Mouse (Mus musculus) stomach, embryonic 16.5 days (tissue): ENCODE measurements at regions not wholly inside any gene's neighbourhood (a gene's known extent, or its start where the extent isn't known, plus 50 kb on each side); places are given as distances from the start of the nearest gene placed in this dataset.

Experiments
- ATAC-seq: fragments of 200-750 bp; cut with Nextera tagmentation; 2 replicates; pipeline ENCODE4 v1.8.0; 2017; ENCODE audit warnings: moderate number of reproducible peaks, moderate TSS enrichment; ENCODE audit not compliant: insufficient read depth, low FRiP score
- H3K27ac ChIP-seq: fragments of 300-500 bp; sonication (generic); 2 replicates; pipeline ENCODE4 v1.5.1; 2014; ENCODE audit warnings: low read length
- H3K27me3 ChIP-seq: fragments of 300-500 bp; sonication (generic); 2 replicates; pipeline ENCODE4 v1.6.1; 2014; ENCODE audit warnings: low read length, control low read depth, mixed read lengths; ENCODE audit not compliant: control insufficient read depth, insufficient read depth
- H3K36me3 ChIP-seq: fragments of 300-500 bp; sonication (generic); 2 replicates; pipeline ENCODE4 v1.6.1; 2014; ENCODE audit warnings: low read length; ENCODE audit not compliant: control insufficient read depth, insufficient read depth
- H3K4me1 ChIP-seq: fragments of 300-500 bp; sonication (generic); 2 replicates; pipeline ENCODE4 v1.6.1; 2014; ENCODE audit warnings: low read length, control low read depth, mixed read lengths; ENCODE audit not compliant: control insufficient read depth, insufficient read depth
- H3K4me2 ChIP-seq: fragments of 300-500 bp; sonication (generic); 2 replicates; pipeline ENCODE4 v1.6.1; 2014; ENCODE audit warnings: low read depth, low read length, mixed read lengths
- H3K4me3 ChIP-seq: fragments of 300-500 bp; sonication (generic); replicated peaks from 2 replicates; pipeline ENCODE4 v1.5.1; 2014; ENCODE audit warnings: mild to moderate bottlenecking, low read length
- H3K9ac ChIP-seq: fragments of 300-500 bp; sonication (generic); 2 replicates; pipeline ENCODE4 v1.6.1; 2014; ENCODE audit warnings: low read length
- H3K9me3 ChIP-seq: fragments of 300-500 bp; sonication (generic); replicated peaks from 2 replicates; pipeline ENCODE4 v1.6.1; 2016; ENCODE audit warnings: low read length, control low read depth; ENCODE audit not compliant: control insufficient read depth
- WGBS: fragments of 180-500 bp; shearing (Covaris S2); extraction: QIAGEN DNeasy Blood & Tissue Kit; methylation state at CpG from one replicate; pipeline ENCODE4 v1.1.7; 2014; 5-methylcytosine and 5-hydroxymethylcytosine counted together

DNA sequence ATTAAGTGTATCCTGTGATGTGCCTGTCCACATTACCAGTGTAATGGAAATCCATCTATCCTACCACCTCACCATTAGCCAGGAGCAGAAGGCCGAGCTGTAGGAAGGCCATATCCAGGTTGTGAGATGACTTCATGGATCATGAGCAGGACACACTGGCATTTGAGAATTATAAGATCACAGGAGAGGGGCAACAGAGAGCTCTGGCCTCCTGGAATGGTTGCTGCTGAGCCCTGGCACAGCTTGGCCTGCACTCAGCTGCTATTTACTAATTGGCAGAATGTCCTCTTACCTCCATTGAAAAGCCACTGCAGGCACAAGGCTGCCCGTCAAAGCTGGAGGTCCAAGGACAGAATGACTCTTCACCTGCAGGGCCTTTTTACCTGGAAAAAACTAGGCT is 212.9 kb upstream of the Pcsk5 start:
- 76% methylated on average over 2 of the region's 2 CpGs for WGBS
- Histone ChIP-seq H3K9me3 (no peaks in the 10 kb centered on the region), H3K4me1 (no peaks in the 10 kb centered on the region), H3K27me3 (no peaks in the 10 kb centered on the region), H3K36me3 (no peaks in the 10 kb centered on the region), H3K27ac (no peak overlapping the region), H3K4me3 (no peak overlapping the region), H3K4me2 (no peak overlapping the region), H3K9ac (no peak overlapping the region)
- ATAC-seq: no peak

DNA sequence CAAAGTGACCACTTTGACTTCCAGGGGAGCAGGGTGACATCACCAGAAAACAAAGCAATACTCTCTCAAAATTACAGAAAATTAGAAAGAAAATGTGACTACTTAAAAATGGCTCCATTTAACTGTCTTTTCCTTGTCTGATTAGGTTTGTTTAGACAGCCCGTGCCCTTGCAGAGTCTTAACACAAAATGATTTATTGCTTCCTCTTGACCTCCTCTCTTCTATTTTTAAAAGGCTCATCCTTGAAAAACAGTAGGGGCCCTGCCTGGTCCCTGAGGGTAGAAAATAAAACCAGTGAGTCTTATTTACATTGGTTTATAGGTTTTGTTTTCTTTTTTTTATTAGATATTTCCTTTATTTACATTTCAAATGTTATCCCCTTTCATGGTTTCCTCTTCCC is 196.8 kb upstream of the Pcsk5 start:
- H3K4me1 ChIP-seq: no peaks in the 10 kb centered on the region
- H3K9me3 ChIP-seq: no peaks in the 10 kb centered on the region
- H3K9ac ChIP-seq: no peak overlapping the region
- no peak overlapping the region for H3K4me2 ChIP-seq
- H3K27me3 ChIP-seq: no peaks in the 10 kb centered on the region
- H3K36me3 ChIP-seq: no peaks in the 10 kb centered on the region
- no peak overlapping the region for H3K27ac ChIP-seq
- 11% methylated on average over 1 of the region's 1 CpGs for WGBS
- ATAC-seq: no peak
- H3K4me3 ChIP-seq: no peak overlapping the region

DNA sequence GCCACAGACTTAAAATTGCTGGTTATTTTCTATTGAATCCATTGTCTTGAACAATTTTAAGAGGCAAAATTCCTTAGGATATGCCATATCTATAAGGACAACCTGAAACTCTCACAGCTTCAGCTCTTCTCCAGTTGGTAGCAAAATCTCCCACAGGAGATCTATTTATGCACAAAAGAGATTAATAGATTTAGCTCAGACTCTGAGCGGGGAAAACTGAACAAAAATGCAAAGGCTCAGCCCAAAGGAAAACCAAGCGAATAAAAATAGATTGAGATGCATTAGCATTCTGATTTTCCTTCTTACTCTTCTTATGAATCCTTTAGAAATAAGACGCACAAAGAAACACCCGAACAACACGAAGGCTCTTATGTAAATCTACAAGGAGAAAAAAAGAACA is 196.2 kb upstream of the Pcsk5 start:
- 83% methylated on average over 5 of the region's 5 CpGs for WGBS
- Histone ChIP-seq H3K4me2 (no peak overlapping the region), H3K4me1 (no peaks in the 10 kb centered on the region), H3K27ac (no peak overlapping the region), H3K36me3 (no peaks in the 10 kb centered on the region), H3K4me3 (no peak overlapping the region), H3K9ac (no peak overlapping the region), H3K9me3 (no peaks in the 10 kb centered on the region), H3K27me3 (no peaks in the 10 kb centered on the region)
- no peak for ATAC-seq

DNA sequence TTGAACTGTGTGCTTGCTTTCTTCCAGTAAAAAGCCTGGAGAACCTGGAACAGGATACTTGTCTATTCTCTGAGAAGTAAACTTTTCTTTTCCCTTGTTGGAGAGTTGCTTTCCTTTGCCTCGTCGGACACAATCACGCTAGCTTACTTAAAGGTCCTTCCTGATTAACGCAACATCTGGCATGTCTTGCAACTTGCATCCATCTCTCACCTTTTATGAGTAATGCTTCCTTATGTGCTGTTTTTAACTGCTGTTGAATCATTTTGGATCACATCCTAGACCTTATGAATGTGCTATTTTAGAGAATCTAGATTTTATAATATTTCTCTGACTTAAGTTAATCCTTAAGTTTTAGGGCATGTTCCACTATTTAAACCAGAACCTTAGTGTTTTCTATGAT is 188.4 kb upstream of the Pcsk5 start:
- H3K4me1 ChIP-seq: no peaks in the 10 kb centered on the region
- H3K4me2 ChIP-seq: no peak overlapping the region
- no peak overlapping the region for H3K9ac ChIP-seq
- H3K27ac ChIP-seq: no peak overlapping the region
- WGBS: 61% methylated on average over 4 of the region's 4 CpGs
- no peak for ATAC-seq
- no peaks in the 10 kb centered on the region for H3K27me3 ChIP-seq
- H3K9me3 ChIP-seq: no peaks in the 10 kb centered on the region
- H3K4me3 ChIP-seq: no peak overlapping the region
- H3K36me3 ChIP-seq: no peaks in the 10 kb centered on the region

DNA sequence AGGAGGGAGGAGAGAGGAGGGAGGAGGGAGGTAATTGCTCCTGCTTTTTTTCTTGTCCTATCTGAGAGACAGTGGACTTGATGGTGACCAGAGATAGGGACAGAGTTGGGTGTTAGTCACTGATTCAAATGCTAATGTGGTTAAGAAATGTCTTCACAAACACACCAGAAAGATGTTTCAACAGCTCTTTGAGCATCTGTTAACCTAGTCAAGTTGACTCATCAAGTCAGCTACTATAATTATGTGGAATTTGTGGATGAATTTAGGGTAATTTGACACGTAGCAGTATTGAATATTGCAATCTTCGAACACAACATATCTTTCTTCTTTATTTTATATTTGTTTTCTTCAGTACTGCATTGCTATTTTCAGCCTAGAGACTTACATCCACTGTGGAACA is 182.9 kb upstream of the Pcsk5 start:
- Histone ChIP-seq H3K27me3 (no peaks in the 10 kb centered on the region), H3K36me3 (no peaks in the 10 kb centered on the region), H3K27ac (no peak overlapping the region), H3K9me3 (no peaks in the 10 kb centered on the region), H3K9ac (no peak overlapping the region), H3K4me2 (no peak overlapping the region), H3K4me1 (no peaks in the 10 kb centered on the region), H3K4me3 (no peak overlapping the region)
- WGBS: 85% methylated on average over 2 of the region's 2 CpGs
- no peak for ATAC-seq

DNA sequence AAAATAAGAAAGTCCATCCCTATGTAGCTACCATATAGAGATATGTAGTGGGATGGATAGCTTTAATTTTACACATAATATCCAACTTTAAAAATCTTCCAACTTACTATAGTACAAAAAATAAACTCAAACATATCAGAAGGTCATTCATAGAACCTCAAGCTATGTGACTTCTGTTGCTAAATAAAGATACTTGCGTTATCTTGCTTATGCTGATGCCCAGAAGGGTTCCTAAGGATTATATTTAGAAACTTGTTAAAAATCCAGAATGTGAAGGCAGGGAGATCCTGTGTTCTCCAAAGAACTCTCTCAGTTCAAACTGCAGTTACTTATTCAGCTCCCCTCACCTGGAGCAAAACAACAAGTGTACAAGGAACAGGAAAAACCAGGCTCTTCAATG is 177.9 kb upstream of the Pcsk5 start:
- H3K9ac ChIP-seq: no peak overlapping the region
- no peak overlapping the region for H3K4me3 ChIP-seq
- H3K4me2 ChIP-seq: no peak overlapping the region
- no peak for ATAC-seq
- H3K27me3 ChIP-seq: no peaks in the 10 kb centered on the region
- H3K36me3 ChIP-seq: no peaks in the 10 kb centered on the region
- no peaks in the 10 kb centered on the region for H3K9me3 ChIP-seq
- no peaks in the 10 kb centered on the region for H3K4me1 ChIP-seq
- 82% methylated on average over 1 of the region's 1 CpGs for WGBS
- H3K27ac ChIP-seq: no peak overlapping the region

DNA sequence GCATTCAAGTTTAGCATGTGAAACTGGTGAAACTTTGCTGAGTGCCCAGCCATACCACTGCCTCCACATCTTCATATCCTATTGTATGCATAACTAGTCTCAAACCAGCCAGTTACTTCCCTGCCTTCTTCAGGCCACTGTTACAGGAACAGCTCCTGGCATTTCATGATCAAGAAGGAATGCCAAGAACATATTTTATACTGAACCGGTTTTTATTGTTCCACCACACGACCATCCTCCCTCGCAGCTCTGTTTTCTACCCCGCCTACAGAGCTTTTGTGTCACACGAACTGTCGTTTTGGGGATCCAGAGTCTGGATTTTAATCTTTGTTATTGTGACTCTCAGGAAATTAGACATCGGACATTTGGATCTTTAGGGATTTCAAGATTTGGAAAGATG is 174.6 kb upstream of the Pcsk5 start:
- H3K27ac ChIP-seq: no peak overlapping the region
- WGBS: 75% methylated on average over 7 of the region's 7 CpGs
- ATAC-seq: no peak
- H3K4me2 ChIP-seq: no peak overlapping the region
- H3K36me3 ChIP-seq: no peaks in the 10 kb centered on the region
- no peak overlapping the region for H3K4me3 ChIP-seq
- H3K4me1 ChIP-seq: no peaks in the 10 kb centered on the region
- H3K9me3 ChIP-seq: no peaks in the 10 kb centered on the region
- no peak overlapping the region for H3K9ac ChIP-seq
- no peaks in the 10 kb centered on the region for H3K27me3 ChIP-seq

DNA sequence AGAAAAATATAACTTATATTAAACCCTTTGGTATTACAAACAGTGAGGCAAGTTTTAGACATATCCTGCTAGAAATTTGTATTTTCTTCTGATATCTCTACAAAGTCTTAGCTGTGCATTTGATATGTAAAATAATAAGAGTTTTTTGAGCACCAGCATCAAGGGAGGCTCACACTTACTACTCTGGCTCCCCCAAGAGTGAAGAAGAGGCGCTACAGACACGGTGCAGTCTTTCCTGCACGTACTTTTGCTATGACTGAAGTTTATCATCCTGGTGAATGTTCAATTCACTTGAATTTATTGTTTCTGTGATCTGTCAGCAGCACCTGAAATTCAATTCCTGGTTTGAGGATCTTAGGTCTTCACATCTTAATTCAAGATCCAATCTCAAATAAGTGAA is 160.1 kb upstream of the Pcsk5 start:
- no peak overlapping the region for H3K9ac ChIP-seq
- no peak overlapping the region for H3K4me3 ChIP-seq
- H3K27ac ChIP-seq: no peak overlapping the region
- WGBS: 85% methylated on average over 3 of the region's 3 CpGs
- no peaks in the 10 kb centered on the region for H3K27me3 ChIP-seq
- H3K9me3 ChIP-seq: peaks cover 4% of the 10 kb centered on the region; the same call in 1 of the 2 replicates
- no peak for ATAC-seq
- no peak overlapping the region for H3K4me2 ChIP-seq
- no peaks in the 10 kb centered on the region for H3K4me1 ChIP-seq
- no peaks in the 10 kb centered on the region for H3K36me3 ChIP-seq

DNA sequence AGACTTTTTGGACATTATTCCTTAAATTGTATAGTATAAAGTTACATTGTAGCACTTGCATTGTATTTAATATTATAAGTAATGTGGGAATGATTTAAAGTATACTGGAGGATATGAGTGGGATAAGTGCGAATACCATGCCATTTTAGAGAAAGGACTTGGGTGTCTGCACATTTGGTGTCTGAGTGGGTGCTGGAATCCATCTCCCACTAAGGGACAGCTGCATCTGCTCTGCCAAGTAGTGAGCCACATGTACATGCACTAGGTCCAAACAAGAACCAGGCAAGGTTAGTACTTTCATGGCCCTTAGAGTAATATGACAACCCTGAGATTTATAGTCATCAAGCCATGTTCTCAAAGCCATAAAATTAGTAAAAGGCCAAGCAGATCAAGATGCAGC is 146.0 kb upstream of the Pcsk5 start:
- H3K4me1 ChIP-seq: no peaks in the 10 kb centered on the region
- 90% methylated on average over 1 of the region's 1 CpGs for WGBS
- no peak overlapping the region for H3K9ac ChIP-seq
- no peaks in the 10 kb centered on the region for H3K36me3 ChIP-seq
- no peaks in the 10 kb centered on the region for H3K27me3 ChIP-seq
- no peak overlapping the region for H3K4me3 ChIP-seq
- no peak overlapping the region for H3K27ac ChIP-seq
- H3K9me3 ChIP-seq: no peaks in the 10 kb centered on the region
- no peak overlapping the region for H3K4me2 ChIP-seq
- no peak for ATAC-seq

DNA sequence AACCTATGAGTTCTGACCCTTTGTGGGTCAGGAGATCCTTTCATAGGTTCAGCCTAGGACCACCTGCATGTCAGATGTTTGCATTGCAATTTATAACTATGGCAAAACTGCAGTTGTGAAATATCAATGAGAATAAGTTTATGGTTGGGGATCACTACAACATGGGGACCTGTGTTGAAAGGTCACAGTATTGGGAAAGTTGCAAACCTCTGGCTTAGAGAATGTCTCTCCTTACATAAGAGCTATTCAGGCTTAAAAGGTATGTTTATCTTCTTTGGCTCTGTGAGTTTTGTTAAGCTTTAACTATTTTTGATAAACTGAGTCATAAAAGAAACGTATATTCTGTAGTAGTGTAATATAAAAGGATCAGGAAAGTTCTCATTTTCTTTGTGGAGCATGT is 128.1 kb upstream of the Pcsk5 start:
- Histone ChIP-seq H3K27me3 (no peaks in the 10 kb centered on the region), H3K9me3 (no peaks in the 10 kb centered on the region), H3K27ac (no peak overlapping the region), H3K4me2 (no peak overlapping the region), H3K9ac (no peak overlapping the region), H3K36me3 (no peaks in the 10 kb centered on the region), H3K4me1 (no peaks in the 10 kb centered on the region), H3K4me3 (no peak overlapping the region)
- no peak for ATAC-seq
- 56% methylated on average over 1 of the region's 1 CpGs for WGBS
